Mouse (Mus musculus) liver, adult 2 months (tissue): ENCODE data around the gene Tekt2. TPM values are rescaled to one million over a fixed set of nuclear protein-coding genes. Genes with fewer than 3 reads are reported as not detected.

Experiments used
- DNase-seq: peaks from one replicate; pipeline ENCODE4 v3.0.0-alpha.2; 2011; ENCODE audit warnings: low read depth, low spot score; ENCODE audit errors: extremely low read depth
- H3K27ac ChIP-seq: fragments of 200-500 bp; replicated peaks from 2 replicates; pipeline ENCODE4 v1.5.1; 2012; ENCODE audit warnings: low read depth, mild to moderate bottlenecking, control low read depth, inconsistent platforms, low read length; ENCODE audit not compliant: insufficient read depth
- H3K27me3 ChIP-seq: fragments of 200-500 bp; 2 replicates; pipeline ENCODE4 v1.6.1; 2012; ENCODE audit warnings: mild to moderate bottlenecking, moderate library complexity, low read length, inconsistent platforms; ENCODE audit not compliant: control insufficient read depth, insufficient read depth
- H3K36me3 ChIP-seq: fragments of 200-500 bp; 2 replicates; pipeline ENCODE4 v1.6.1; 2012; ENCODE audit warnings: low read length, inconsistent platforms; ENCODE audit not compliant: control insufficient read depth, insufficient read depth
- H3K4me1 ChIP-seq: fragments of 200-500 bp; 2 replicates; pipeline ENCODE4 v1.6.1; 2011; ENCODE audit warnings: low read length; ENCODE audit not compliant: control insufficient read depth, insufficient read depth
- H3K4me3 ChIP-seq: fragments of 200-500 bp; 2 replicates; pipeline ENCODE4 v1.5.1; 2011; ENCODE audit warnings: low read depth, mild to moderate bottlenecking, control low read depth, low read length, moderate library complexity; ENCODE audit not compliant: insufficient read depth
- H3K79me2 ChIP-seq: fragments of 200-500 bp; 2 replicates; pipeline ENCODE4 v1.6.1; 2012; ENCODE audit warnings: inconsistent platforms, mild to moderate bottlenecking, low read length, moderate library complexity; ENCODE audit not compliant: control insufficient read depth, insufficient read depth
- H3K9ac ChIP-seq: fragments of 200-500 bp; 2 replicates; pipeline ENCODE4 v1.6.1; 2012; ENCODE audit warnings: low read depth, mild to moderate bottlenecking, control low read depth, inconsistent platforms, low read length
- CTCF ChIP-seq: fragments of 200-500 bp; IDR thresholded peaks from 2 replicates; pipeline ENCODE4 v1.5.1; 2011; ENCODE audit warnings: low read depth, low read length, control low read depth
- POLR2A ChIP-seq: fragments of 200-500 bp; IDR thresholded peaks from 2 replicates; pipeline ENCODE4 v1.6.1; 2011; ENCODE audit warnings: low read length, control low read depth; ENCODE audit not compliant: insufficient read depth; ENCODE audit errors: extremely low read depth
- WGBS: fragments of 180-500 bp; shearing (Covaris S2); methylation state at CpG from one replicate; pipeline ENCODE4 v1.1.7; 2018; 5-methylcytosine and 5-hydroxymethylcytosine counted together
- polyA plus RNA-seq: library from polyadenylated mRNA; depleted of rRNA; stranded (reverse); fragments of >200 nt; gene quantifications from 2 replicates; pipeline ENCODE4 v1.2.3, GENCODE M21; 2012; rRNA removed
- total RNA-seq: library from RNA; depleted of rRNA; stranded (reverse); fragments of >200 nt; gene quantifications from 2 replicates; pipeline ENCODE4 v1.2.3, GENCODE M21; 2014; rRNA removed

Tekt2 gene
- total and polyA plus RNA-seq, 2 experiments: 0.37 to 0.43 TPM

DNA sequence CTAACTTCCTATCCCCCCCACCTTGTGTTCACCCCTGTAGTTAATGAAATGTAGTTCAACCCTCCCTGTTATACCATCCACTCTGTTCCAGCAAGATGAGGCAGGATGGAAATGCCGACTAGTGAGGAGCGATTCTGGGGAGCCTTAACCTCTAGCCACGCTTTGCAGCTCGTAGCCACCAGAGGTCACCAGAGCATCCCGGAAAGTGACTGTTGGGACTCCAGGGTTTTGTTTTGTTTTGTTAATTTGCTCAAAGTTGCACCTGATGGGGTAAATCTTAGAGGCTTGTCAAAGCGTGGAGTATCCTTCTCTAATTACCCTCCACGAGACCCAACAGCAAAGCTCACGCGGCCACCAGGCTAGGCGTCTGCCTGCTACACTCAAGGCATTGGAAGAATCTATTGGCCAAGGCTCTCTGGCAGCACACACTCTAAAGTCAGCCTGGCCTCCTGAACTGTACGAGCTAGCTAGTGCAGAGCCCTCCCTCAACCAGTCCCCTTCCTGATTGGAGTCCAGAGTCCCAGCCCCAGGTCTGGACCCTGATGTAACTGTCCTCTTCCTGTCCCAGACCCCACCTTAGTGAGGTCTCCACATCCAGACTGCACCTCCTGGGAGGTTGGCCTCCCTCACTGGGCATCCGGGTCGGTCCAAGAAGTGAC lies 47.5 kb downstream of the Tekt2 start:
- Histone ChIP-seq H3K4me3 (no peak overlapping the region), H3K27ac (no peak overlapping the region), H3K27me3 (no peaks in the 10 kb centered on the region), H3K36me3 (peaks cover 5% of the 10 kb centered on the region; the same call in 1 of the 2 replicates), H3K9ac (no peak overlapping the region), H3K79me2 (no peaks in the 10 kb centered on the region), H3K4me1 (no peaks in the 10 kb centered on the region)
- DNase-seq: no peak
- 15% methylated on average over 13 of the region's 13 CpGs for WGBS
- TF ChIP-seq POLR2A (no peak), CTCF (peak; percentile 84)

- no peak overlapping the region for H3K27ac ChIP-seq
- no peak overlapping the region for H3K4me3 ChIP-seq
- TF ChIP-seq POLR2A (no peak), CTCF (no peak)
- H3K36me3 ChIP-seq: peaks cover 6% of the 10 kb centered on the region; the same call in 1 of the 2 replicates
- no peaks in the 10 kb centered on the region for H3K4me1 ChIP-seq
- WGBS: 91% methylated on average over 13 of the region's 13 CpGs
- H3K27me3 ChIP-seq: no peaks in the 10 kb centered on the region
- H3K79me2 ChIP-seq: no peaks in the 10 kb centered on the region
- DNase-seq: no peak
- no peak overlapping the region for H3K9ac ChIP-seq
Observed at GRCm38 (mm10) chr4:126275681-126276131, 49.8 kb downstream of the Tekt2 start.

- Histone ChIP-seq H3K27ac (no peak overlapping the region), H3K9ac (no peak overlapping the region), H3K36me3 (peaks cover 6% of the 10 kb centered on the region; the same call in 1 of the 2 replicates), H3K4me3 (no peak overlapping the region), H3K79me2 (no peaks in the 10 kb centered on the region), H3K4me1 (no peaks in the 10 kb centered on the region), H3K27me3 (no peaks in the 10 kb centered on the region)
- no peak for DNase-seq
- WGBS: 98% methylated on average over 4 of the region's 4 CpGs
- TF ChIP-seq CTCF (no peak), POLR2A (no peak)
Observed at GRCm38 (mm10) chr4:126275081-126275480, 50.4 kb downstream of the Tekt2 start.

DNA sequence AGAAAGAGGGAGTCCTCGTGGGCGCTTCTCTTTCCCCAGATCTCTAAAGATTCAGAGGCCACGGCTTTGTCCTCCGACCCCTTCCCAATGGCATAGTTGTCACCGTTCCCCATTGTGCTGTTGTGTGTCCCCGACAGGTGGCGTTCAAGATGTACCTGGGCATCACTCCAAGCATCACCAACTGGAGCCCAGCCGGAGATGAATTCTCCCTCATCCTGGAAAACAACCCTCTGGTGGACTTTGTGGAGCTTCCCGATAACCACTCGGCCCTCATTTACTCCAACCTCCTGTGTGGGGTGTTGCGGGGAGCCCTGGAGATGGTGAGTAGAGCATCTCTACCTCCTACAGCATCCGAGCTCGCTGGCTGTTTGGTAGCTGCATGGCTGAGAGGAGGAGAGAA lies 51.7 kb downstream of the Tekt2 start:
- H3K4me1 ChIP-seq: no peaks in the 10 kb centered on the region
- H3K27ac ChIP-seq: no peak overlapping the region
- H3K36me3 ChIP-seq: peaks cover 6% of the 10 kb centered on the region; the same call in 1 of the 2 replicates
- 90% methylated on average over 13 of the region's 13 CpGs for WGBS
- no peak overlapping the region for H3K9ac ChIP-seq
- H3K79me2 ChIP-seq: no peaks in the 10 kb centered on the region
- no peaks in the 10 kb centered on the region for H3K27me3 ChIP-seq
- no peak for DNase-seq
- TF ChIP-seq POLR2A: no peak
- TF ChIP-seq CTCF: no peak
- no peak overlapping the region for H3K4me3 ChIP-seq

Other genes starting within 250 kb of the Tekt2 start
- gene Lsm10, start 229.1 kb downstream of the Tekt2 start, total RNA-seq: 20.0 and 30.0 TPM in 2 replicates
- 28.4 TPM in 2 replicates for gene Lsm10, start 229.1 kb downstream of the Tekt2 start, polyA plus RNA-seq
- 6.5 and 10.8 TPM in 2 replicates for gene Stk40, start 221.7 kb downstream of the Tekt2 start, total RNA-seq
- gene Stk40, start 221.7 kb downstream of the Tekt2 start, polyA plus RNA-seq: 22.5 and 22.9 TPM in 2 replicates
- 8.0 and 9.5 TPM in 2 replicates for gene Eva1b, start 177.9 kb downstream of the Tekt2 start, total RNA-seq
- 15.8 and 18.1 TPM in 2 replicates for gene Eva1b, start 177.9 kb downstream of the Tekt2 start, polyA plus RNA-seq
- gene Sh3d21, start 162.2 kb downstream of the Tekt2 start, total RNA-seq: 0.54 and 0.65 TPM in 2 replicates
- gene Sh3d21, start 162.2 kb downstream of the Tekt2 start, polyA plus RNA-seq: 0.26 and 0.55 TPM in 2 replicates
- 74.3 and 78.6 TPM in 2 replicates for gene Thrap3, start 122.9 kb downstream of the Tekt2 start, total RNA-seq
- 25.6 and 29.1 TPM in 2 replicates for gene Thrap3, start 122.9 kb downstream of the Tekt2 start, polyA plus RNA-seq
- gene Map7d1, start 69.3 kb downstream of the Tekt2 start, total RNA-seq: 7.5 and 8.2 TPM in 2 replicates
- gene Map7d1, start 69.3 kb downstream of the Tekt2 start, polyA plus RNA-seq: 18.5 and 19.1 TPM in 2 replicates
- 38.2 and 45.8 TPM in 2 replicates for gene Trappc3, start 63.4 kb downstream of the Tekt2 start, total RNA-seq
- gene Trappc3, start 63.4 kb downstream of the Tekt2 start, polyA plus RNA-seq: 24.1 and 30.6 TPM in 2 replicates
- 0.07 and 0.09 TPM in 2 replicates for gene Col8a2, start 38.9 kb downstream of the Tekt2 start, total RNA-seq
- 0.10 and 0.17 TPM in 2 replicates for gene Col8a2, start 38.9 kb downstream of the Tekt2 start, polyA plus RNA-seq
- 12.1 and 13.2 TPM in 2 replicates for gene Adprhl2, start 4.0 kb downstream of the Tekt2 start, total RNA-seq
- 24.4 and 27.6 TPM in 2 replicates for gene Adprhl2, start 4.0 kb downstream of the Tekt2 start, polyA plus RNA-seq
- gene Ago3, start 103.9 kb upstream of the Tekt2 start, total RNA-seq: 8.6 and 14.3 TPM in 2 replicates
- gene Ago3, start 103.9 kb upstream of the Tekt2 start, polyA plus RNA-seq: 4.9 and 5.1 TPM in 2 replicates
- 6.5 and 9.8 TPM in 2 replicates for gene Ago1, start 142.9 kb upstream of the Tekt2 start, total RNA-seq
- 9.7 and 9.8 TPM in 2 replicates for gene Ago1, start 142.9 kb upstream of the Tekt2 start, polyA plus RNA-seq
- gene Ago4, start 207.8 kb upstream of the Tekt2 start, total RNA-seq: 2.2 and 2.3 TPM in 2 replicates
- gene Ago4, start 207.8 kb upstream of the Tekt2 start, polyA plus RNA-seq: 0.65 and 0.82 TPM in 2 replicates
- 0.28 and 0.40 TPM in 2 replicates for gene Clspn, start 231.2 kb upstream of the Tekt2 start, total RNA-seq
- 0.05 and 0.15 TPM in 2 replicates for gene Clspn, start 231.2 kb upstream of the Tekt2 start, polyA plus RNA-seq